Mouse (Mus musculus) T-helper 17 cell (primary cell): ENCODE data around the gene Spag8.

Experiments
- in situ Hi-C, 2 experiments: fragments of 300-600 bp; cut with MboI, MseI; formaldehyde crosslinking; loops; 1 replicate in 1 of 2; 2 replicates in 1 of 2; pipeline ENCODE4 v1.15.1; 2025; ENCODE audit warnings: high pct_unique_total_duplicates in 2 of 2

The Spag8 gene

GRCm38 (mm10) chr4:43604099-43604498, 49.3 kb downstream of the Spag8 start:
- in situ Hi-C loops = loop anchor here in 1 of 2 experiments (25.0 kb wide), 1 partner anchor 1292 kb away; the partner anchor contains the start of gene Fam205a3
